Comparison of ENCODE assay signal across 8 mouse cellular contexts in the genomic region with DNA sequence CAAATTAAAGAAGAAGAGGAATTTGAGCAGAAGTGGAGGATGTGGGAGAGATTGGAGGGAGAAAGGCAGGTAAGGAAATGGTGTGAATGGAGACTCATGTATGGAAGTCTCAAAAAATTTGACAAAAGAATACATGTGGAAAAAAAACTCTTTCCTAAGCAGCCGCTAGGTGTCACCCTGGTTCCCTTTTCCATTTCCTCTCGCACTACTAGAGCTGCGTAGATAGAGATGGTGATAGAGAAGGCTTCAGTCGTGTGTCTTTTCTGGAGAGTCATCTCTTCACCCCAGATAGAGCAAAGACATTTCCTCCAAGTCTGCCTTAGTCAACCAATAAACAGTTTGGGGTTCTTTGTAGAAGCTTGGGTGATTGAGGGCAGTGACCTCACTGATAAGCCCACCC. TPM values are rescaled to one million over a fixed set of nuclear protein-coding genes. Genes with fewer than 3 reads are reported as not detected.
DNase-seq lines count a peak whose midpoint lies in the region; ATAC-seq and TF ChIP-seq lines count a peak whose summit lies in the region.

No protein-coding gene starts in this region.

- WGBS in cerebellum, adult 2 months = 1% methylated on average over 4 of the region's 4 CpGs
- 7% methylated on average over 4 of the region's 4 CpGs for WGBS in forebrain, embryonic 10.5 days
- WGBS in kidney, postnatal 0 days = 1% methylated on average over 4 of the region's 4 CpGs

- no peaks in the 10 kb centered on the region for H3K9me3 ChIP-seq in forebrain, embryonic 10.5 days
- no peaks in the 10 kb centered on the region for H3K9me3 ChIP-seq in kidney, postnatal 0 days (replicated peaks; ENCODE audit: low read length)

- no peaks in the 10 kb centered on the region for H3K36me3 ChIP-seq in forebrain, embryonic 10.5 days (replicated peaks)
- H3K36me3 ChIP-seq in kidney, postnatal 0 days (ENCODE audit: insufficient read depth, low read length) = no peaks in the 10 kb centered on the region

- DNase-seq in cerebellum, adult 2 months = peak in 1 of 2 experiments; percentile 33
- DNase-seq in 3T3-L1 (ENCODE audit: low read depth, low spot score) = peak; percentile 83
- peak; percentile 52 for DNase-seq in adrenal gland, adult 2 months
- peak; percentile 43 for DNase-seq in forebrain, embryonic 10.5 days (ENCODE audit: extremely low spot score, low spot score)
- peak; percentile 88 for DNase-seq in kidney, postnatal 0 days (ENCODE audit: low spot score)
- DNase-seq in lung, postnatal 25 days (ENCODE audit: low spot score) = peak; percentile 70
- DNase-seq in retina, postnatal 1 day = peak; percentile 73

- no peak for TF ChIP-seq POLR2A in cerebellum, adult 2 months (IDR thresholded peaks at IDR 0.05; ENCODE audit: borderline replicate concordance, insufficient read depth, low read length)

- H3K9ac ChIP-seq in kidney, postnatal 0 days (ENCODE audit: low read depth, low read length) = no peak overlapping the region

- H3K4me2 ChIP-seq in kidney, postnatal 0 days (ENCODE audit: low read length) = no peak overlapping the region

- no peak overlapping the region for H3K27ac ChIP-seq in cerebellum, adult 2 months (ENCODE audit: insufficient read depth, low read length)
- no peak overlapping the region for H3K27ac ChIP-seq in forebrain, embryonic 10.5 days
- H3K27ac ChIP-seq in kidney, postnatal 0 days = no peak overlapping the region

- no peaks in the 10 kb centered on the region for H3K27me3 ChIP-seq in cerebellum, adult 2 months (ENCODE audit: control insufficient read depth, insufficient read depth, low read length)
- peaks cover 43% of the 10 kb centered on the region for H3K27me3 ChIP-seq in forebrain, embryonic 10.5 days (ENCODE audit: poor library complexity, severe bottlenecking)
- H3K27me3 ChIP-seq in kidney, postnatal 0 days (ENCODE audit: insufficient read depth, low read length) = no peaks in the 10 kb centered on the region

- H3K4me1 ChIP-seq in cerebellum, adult 2 months (ENCODE audit: control insufficient read depth, insufficient read depth, low read length) = no peaks in the 10 kb centered on the region
- peaks cover 21% of the 10 kb centered on the region for H3K4me1 ChIP-seq in forebrain, embryonic 10.5 days
- peaks cover 14% of the 10 kb centered on the region for H3K4me1 ChIP-seq in kidney, postnatal 0 days (replicated peaks; ENCODE audit: insufficient read depth, low read length)

- peak; percentile 59; the same call in 1 of the 2 replicates for TF ChIP-seq CTCF in cerebellum, adult 2 months (IDR thresholded peaks at IDR 0.05; ENCODE audit: borderline replicate concordance, insufficient read depth, low read depth, low read length)
- TF ChIP-seq CTCF in kidney, postnatal 0 days (IDR thresholded peaks at IDR 0.05; ENCODE audit: low read depth) = peak; percentile 92

- no peak for ATAC-seq in cerebellum, adult (ENCODE audit: insufficient number of reproducible peaks, low FRiP score, low TSS enrichment)
- no peak for ATAC-seq in kidney, postnatal 0 days (replicated peaks; ENCODE audit: low FRiP score, low read depth)

- H3K4me3 ChIP-seq in cerebellum, adult 2 months (replicated peaks; ENCODE audit: insufficient read depth, low read depth, low read length) = no peak overlapping the region
- H3K4me3 ChIP-seq in forebrain, embryonic 10.5 days = no peak overlapping the region
- H3K4me3 ChIP-seq in kidney, postnatal 0 days (replicated peaks; ENCODE audit: low read depth, low read length) = no peak overlapping the region

RNA-seq across cellular contexts. Expression of a gene that starts 3.0 kb away (rescaled TPM):
- 6.5 and 7.1 TPM in 2 replicates for polyA plus RNA-seq in cerebellum, adult 2 months (2012; rRNA removed)
- 10 to 100 TPM; 19.8 to 22.3 TPM for total RNA-seq in adrenal gland, adult 2 months (2021)
- polyA plus RNA-seq in adrenal gland, adult 2 months (2012; rRNA removed) = 4.1 and 6.3 TPM in 2 replicates
- 1.2 and 1.6 TPM in 2 replicates for polyA plus RNA-seq in forebrain, embryonic 10.5 days (2016; fragmentation: Nextera tagmentation; extraction: Ambion mirVana)
- polyA plus RNA-seq in kidney, postnatal 0 days (2015; fragmentation: Nextera tagmentation; extraction: Ambion mirVana) = 32.0 and 33.2 TPM in 2 replicates

RNA-seq across cellular contexts. Expression of a gene that starts 27.5 kb away (rescaled TPM):
- polyA plus RNA-seq in cerebellum, adult 2 months (2012; rRNA removed) = 0.06 and 0.08 TPM in 2 replicates
- total RNA-seq in adrenal gland, adult 2 months (2021) = 1 to 10 TPM; 1.8 to 2.9 TPM
- polyA plus RNA-seq in adrenal gland, adult 2 months (2012; rRNA removed) = 0.09 and 0.12 TPM in 2 replicates
- polyA plus RNA-seq in forebrain, embryonic 10.5 days (2016; fragmentation: Nextera tagmentation; extraction: Ambion mirVana) = 0.06 TPM in 1 of 2 replicates, not detected in the other
- polyA plus RNA-seq in kidney, postnatal 0 days (2015; fragmentation: Nextera tagmentation; extraction: Ambion mirVana) = 0.24 and 0.43 TPM in 2 replicates

RNA-seq across cellular contexts. Expression of a gene that starts 48.0 kb away (rescaled TPM):
- polyA plus RNA-seq in cerebellum, adult 2 months (2012; rRNA removed) = 30.1 and 34.0 TPM in 2 replicates
- total RNA-seq in adrenal gland, adult 2 months (2021) = 1 to 10 TPM; 1.8 to 6.2 TPM
- polyA plus RNA-seq in adrenal gland, adult 2 months (2012; rRNA removed) = 10.5 and 17.5 TPM in 2 replicates
- 2.3 and 4.3 TPM in 2 replicates for polyA plus RNA-seq in forebrain, embryonic 10.5 days (2016; fragmentation: Nextera tagmentation; extraction: Ambion mirVana)
- polyA plus RNA-seq in kidney, postnatal 0 days (2015; fragmentation: Nextera tagmentation; extraction: Ambion mirVana) = 4.4 and 10.3 TPM in 2 replicates

RNA-seq across cellular contexts. Expression of a gene that starts 48.5 kb away (rescaled TPM):
- 4.2 and 4.7 TPM in 2 replicates for polyA plus RNA-seq in cerebellum, adult 2 months (2012; rRNA removed)
- total RNA-seq in adrenal gland, adult 2 months (2021) = 1 to 10 TPM; 8.8 to 9.0 TPM
- polyA plus RNA-seq in adrenal gland, adult 2 months (2012; rRNA removed) = 16.5 and 21.0 TPM in 2 replicates
- 0.07 and 0.31 TPM in 2 replicates for polyA plus RNA-seq in forebrain, embryonic 10.5 days (2016; fragmentation: Nextera tagmentation; extraction: Ambion mirVana)
- polyA plus RNA-seq in kidney, postnatal 0 days (2015; fragmentation: Nextera tagmentation; extraction: Ambion mirVana) = 10.2 and 10.5 TPM in 2 replicates

RNA-seq across cellular contexts. Expression of a gene that starts 57.3 kb away (rescaled TPM):
- 42.3 and 45.0 TPM in 2 replicates for polyA plus RNA-seq in cerebellum, adult 2 months (2012; rRNA removed)
- 10 to 100 TPM; 38.6 to 45.0 TPM for total RNA-seq in adrenal gland, adult 2 months (2021)
- polyA plus RNA-seq in adrenal gland, adult 2 months (2012; rRNA removed) = 36.5 and 38.6 TPM in 2 replicates
- 4.0 and 4.6 TPM in 2 replicates for polyA plus RNA-seq in forebrain, embryonic 10.5 days (2016; fragmentation: Nextera tagmentation; extraction: Ambion mirVana)
- 5.2 and 5.3 TPM in 2 replicates for polyA plus RNA-seq in kidney, postnatal 0 days (2015; fragmentation: Nextera tagmentation; extraction: Ambion mirVana)
